Comparison of ENCODE assay signal across 17 mouse cellular contexts in the genomic region with DNA sequence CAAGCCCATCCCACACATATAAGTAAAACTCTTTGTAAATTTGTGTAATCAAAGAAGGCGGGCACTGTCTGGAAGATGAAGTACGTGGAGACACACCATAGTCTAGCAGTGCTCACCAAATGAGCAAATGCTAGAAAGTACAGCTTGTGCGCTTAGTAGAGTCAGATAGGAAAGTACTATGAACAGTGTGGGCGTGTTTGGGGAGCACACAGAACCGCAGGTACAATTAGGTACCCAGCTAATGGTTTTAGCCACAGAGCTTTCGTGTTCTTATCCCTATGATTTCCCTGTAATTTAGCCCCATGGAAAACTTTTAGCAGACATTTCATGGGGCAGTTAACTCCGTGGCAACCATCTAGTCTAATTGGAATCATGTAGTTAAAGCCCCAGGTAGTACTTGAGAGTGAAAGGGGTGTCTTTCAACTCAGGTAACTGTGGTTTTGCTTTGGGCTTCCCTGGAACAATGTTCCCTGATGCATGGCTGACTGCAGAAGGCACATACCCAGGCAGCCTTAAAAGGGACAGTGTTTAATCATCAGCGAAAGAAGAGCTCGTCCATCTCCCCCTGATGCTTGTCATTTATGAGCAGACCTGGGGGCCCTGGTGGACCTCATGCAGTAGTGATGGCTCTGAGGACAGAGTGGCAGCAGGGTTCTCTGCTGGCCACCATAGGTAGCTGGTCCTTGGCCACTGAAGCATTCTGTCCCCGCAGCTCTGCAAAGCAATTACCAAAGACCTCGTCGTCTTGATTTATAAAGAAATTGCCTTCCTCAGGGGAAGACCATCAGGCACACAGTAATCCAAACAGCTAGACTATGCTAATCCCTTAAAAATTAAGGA.
DNase-seq lines count a peak whose midpoint lies in the region; ATAC-seq and TF ChIP-seq lines count a peak whose summit lies in the region.
"Had no signal": no experiment of that assay in that cellular context is flagged by ENCODE, and none has a peak within 500 bp of the region (broad histone marks: within the 10 kb centered on the region; RNA-seq: fewer than 3 reads in every experiment).

No protein-coding gene starts in this region.

- H3K27ac ChIP-seq in forebrain, embryonic 15.5 days (replicated peaks) = no peak overlapping the region
- no peak overlapping the region for H3K27ac ChIP-seq in forebrain, embryonic 14.5 days (ENCODE audit: low read depth, low read length)
- no peak overlapping the region for H3K27ac ChIP-seq in hindbrain, embryonic 16.5 days (ENCODE audit: low read depth, low read length)
- no peak overlapping the region for H3K27ac ChIP-seq in hindbrain, embryonic 10.5 days
- H3K27ac ChIP-seq in midbrain, postnatal 0 days (ENCODE audit: low read depth, low read length) = peak overlapping the region; percentile 43; the same call in 1 of the 2 replicates
- no peak overlapping the region for H3K27ac ChIP-seq in midbrain, embryonic 14.5 days (replicated peaks; ENCODE audit: low read depth, low read length)
- no peak overlapping the region for H3K27ac ChIP-seq in heart, embryonic 10.5 days
- H3K27ac ChIP-seq: embryonic facial prominence, embryonic 12.5 days; heart, embryonic 13.5 days had no signal

- H3K36me3 ChIP-seq in forebrain, embryonic 15.5 days = no peaks in the 10 kb centered on the region
- no peaks in the 10 kb centered on the region for H3K36me3 ChIP-seq in forebrain, embryonic 14.5 days (ENCODE audit: control insufficient read depth, insufficient read depth, low read length)
- H3K36me3 ChIP-seq in hindbrain, embryonic 16.5 days (ENCODE audit: control insufficient read depth, insufficient read depth, low read length) = no peaks in the 10 kb centered on the region
- H3K36me3 ChIP-seq in hindbrain, embryonic 10.5 days = no peaks in the 10 kb centered on the region
- H3K36me3 ChIP-seq in midbrain, postnatal 0 days (ENCODE audit: insufficient read depth, low read length) = no peaks in the 10 kb centered on the region
- H3K36me3 ChIP-seq in midbrain, embryonic 14.5 days (ENCODE audit: control insufficient read depth, insufficient read depth, low read length) = no peaks in the 10 kb centered on the region
- H3K36me3 ChIP-seq in heart, embryonic 10.5 days = no peaks in the 10 kb centered on the region
- H3K36me3 ChIP-seq: embryonic facial prominence, embryonic 12.5 days; G1E; heart, embryonic 13.5 days had no signal

- ATAC-seq in forebrain, embryonic 15.5 days (replicated peaks) = peak; percentile 29; the same call in 1 of the 2 replicates
- ATAC-seq in forebrain, embryonic 14.5 days = no peak
- peak; percentile 76 for ATAC-seq in hindbrain, embryonic 16.5 days
- no peak for ATAC-seq in midbrain, postnatal 0 days (ENCODE audit: low FRiP score)
- no peak for ATAC-seq in midbrain, embryonic 14.5 days (ENCODE audit: low FRiP score, low TSS enrichment)
- ATAC-seq: forebrain, postnatal 0 days had no signal

- H3K4me2 ChIP-seq in forebrain, embryonic 15.5 days (replicated peaks) = no peak overlapping the region
- no peak overlapping the region for H3K4me2 ChIP-seq in forebrain, embryonic 14.5 days (ENCODE audit: low read length)
- no peak overlapping the region for H3K4me2 ChIP-seq in hindbrain, embryonic 16.5 days (ENCODE audit: low read length)
- no peak overlapping the region for H3K4me2 ChIP-seq in midbrain, postnatal 0 days (ENCODE audit: low read depth, low read length, poor library complexity, severe bottlenecking)
- H3K4me2 ChIP-seq in midbrain, embryonic 14.5 days (ENCODE audit: low read length) = no peak overlapping the region
- H3K4me2 ChIP-seq: embryonic facial prominence, embryonic 12.5 days; heart, embryonic 13.5 days had no signal

- no peaks in the 10 kb centered on the region for H3K9me3 ChIP-seq in forebrain, embryonic 15.5 days
- H3K9me3 ChIP-seq in forebrain, embryonic 14.5 days (replicated peaks; ENCODE audit: control insufficient read depth, low read length) = no peaks in the 10 kb centered on the region
- H3K9me3 ChIP-seq in hindbrain, embryonic 16.5 days (ENCODE audit: control insufficient read depth, low read length) = no peaks in the 10 kb centered on the region
- no peaks in the 10 kb centered on the region for H3K9me3 ChIP-seq in hindbrain, embryonic 10.5 days
- H3K9me3 ChIP-seq in midbrain, postnatal 0 days (ENCODE audit: low read length) = no peaks in the 10 kb centered on the region
- no peaks in the 10 kb centered on the region for H3K9me3 ChIP-seq in midbrain, embryonic 14.5 days (ENCODE audit: control insufficient read depth, low read length)
- no peaks in the 10 kb centered on the region for H3K9me3 ChIP-seq in heart, embryonic 10.5 days
- H3K9me3 ChIP-seq: embryonic facial prominence, embryonic 12.5 days; G1E; heart, embryonic 13.5 days had no signal

- no peak for TF ChIP-seq CTCF in midbrain, postnatal 0 days (IDR thresholded peaks at IDR 0.05)

- H3K9ac ChIP-seq in forebrain, embryonic 15.5 days (replicated peaks) = no peak overlapping the region
- H3K9ac ChIP-seq in forebrain, embryonic 14.5 days (ENCODE audit: low read length) = no peak overlapping the region
- no peak overlapping the region for H3K9ac ChIP-seq in hindbrain, embryonic 16.5 days (ENCODE audit: low read depth, low read length)
- H3K9ac ChIP-seq in midbrain, postnatal 0 days (replicated peaks; ENCODE audit: low read length, poor library complexity, severe bottlenecking) = no peak overlapping the region
- H3K9ac ChIP-seq in midbrain, embryonic 14.5 days (replicated peaks; ENCODE audit: low read length) = no peak overlapping the region
- H3K9ac ChIP-seq: embryonic facial prominence, embryonic 12.5 days; forebrain, postnatal 0 days; heart, embryonic 13.5 days had no signal

- 78% methylated on average over 12 of the region's 12 CpGs for WGBS in forebrain, embryonic 15.5 days
- 74% methylated on average over 12 of the region's 12 CpGs for WGBS in forebrain, embryonic 14.5 days
- WGBS in hindbrain, embryonic 16.5 days = 75% methylated on average over 12 of the region's 12 CpGs
- 87% methylated on average over 12 of the region's 12 CpGs for WGBS in hindbrain, embryonic 10.5 days
- 78% methylated on average over 12 of the region's 12 CpGs for WGBS in midbrain, postnatal 0 days
- WGBS in midbrain, embryonic 14.5 days = 83% methylated on average over 12 of the region's 12 CpGs
- WGBS in heart, embryonic 10.5 days = 85% methylated on average over 12 of the region's 12 CpGs

- H3K4me3 ChIP-seq in forebrain, embryonic 15.5 days = no peak overlapping the region
- no peak overlapping the region for H3K4me3 ChIP-seq in forebrain, embryonic 14.5 days (ENCODE audit: low read depth, low read length)
- H3K4me3 ChIP-seq in hindbrain, embryonic 16.5 days (ENCODE audit: low read length) = no peak overlapping the region
- no peak overlapping the region for H3K4me3 ChIP-seq in hindbrain, embryonic 10.5 days
- no peak overlapping the region for H3K4me3 ChIP-seq in midbrain, postnatal 0 days (ENCODE audit: low read depth, low read length)
- no peak overlapping the region for H3K4me3 ChIP-seq in midbrain, embryonic 14.5 days (replicated peaks; ENCODE audit: low read depth, low read length)
- H3K4me3 ChIP-seq in heart, embryonic 10.5 days = no peak overlapping the region
- H3K4me3 ChIP-seq: embryonic facial prominence, embryonic 12.5 days; heart, embryonic 13.5 days had no signal

- H3K27me3 ChIP-seq in forebrain, embryonic 15.5 days = no peaks in the 10 kb centered on the region
- H3K27me3 ChIP-seq in forebrain, embryonic 14.5 days (replicated peaks; ENCODE audit: control insufficient read depth, insufficient read depth, low read length) = no peaks in the 10 kb centered on the region
- no peaks in the 10 kb centered on the region for H3K27me3 ChIP-seq in hindbrain, embryonic 16.5 days (replicated peaks; ENCODE audit: control insufficient read depth, insufficient read depth, low read length)
- no peaks in the 10 kb centered on the region for H3K27me3 ChIP-seq in hindbrain, embryonic 10.5 days (ENCODE audit: insufficient read depth, poor library complexity, severe bottlenecking)
- H3K27me3 ChIP-seq in midbrain, postnatal 0 days (ENCODE audit: insufficient read depth, low read length) = no peaks in the 10 kb centered on the region
- H3K27me3 ChIP-seq in midbrain, embryonic 14.5 days (ENCODE audit: control insufficient read depth, insufficient read depth, low read length) = no peaks in the 10 kb centered on the region
- H3K27me3 ChIP-seq in heart, embryonic 10.5 days (ENCODE audit: insufficient read depth, poor library complexity, severe bottlenecking) = no peaks in the 10 kb centered on the region
- H3K27me3 ChIP-seq: embryonic facial prominence, embryonic 12.5 days; heart, embryonic 13.5 days had no signal

- no peaks in the 10 kb centered on the region for H3K4me1 ChIP-seq in forebrain, embryonic 15.5 days
- no peaks in the 10 kb centered on the region for H3K4me1 ChIP-seq in forebrain, embryonic 14.5 days (ENCODE audit: control insufficient read depth, insufficient read depth, low read length)
- H3K4me1 ChIP-seq in hindbrain, embryonic 16.5 days (ENCODE audit: control insufficient read depth, insufficient read depth, low read depth, low read length) = no peaks in the 10 kb centered on the region
- H3K4me1 ChIP-seq in hindbrain, embryonic 10.5 days (replicated peaks) = no peaks in the 10 kb centered on the region
- H3K4me1 ChIP-seq in midbrain, postnatal 0 days (ENCODE audit: insufficient read depth, low read length) = no peaks in the 10 kb centered on the region
- H3K4me1 ChIP-seq in midbrain, embryonic 14.5 days (ENCODE audit: control insufficient read depth, insufficient read depth, low read length) = no peaks in the 10 kb centered on the region
- no peaks in the 10 kb centered on the region for H3K4me1 ChIP-seq in heart, embryonic 10.5 days
- H3K4me1 ChIP-seq: embryonic facial prominence, embryonic 12.5 days; heart, embryonic 13.5 days had no signal

- DNase-seq in forebrain, embryonic 14.5 days (ENCODE audit: low spot score) = no peak
- no peak for DNase-seq in hindbrain, embryonic 10.5 days (ENCODE audit: low spot score)
- DNase-seq in midbrain, postnatal 0 days (ENCODE audit: low spot score) = peak; percentile 19
- DNase-seq in midbrain, embryonic 14.5 days = no peak
- DNase-seq in heart, embryonic 10.5 days (ENCODE audit: low spot score) = no peak
- DNase-seq: adrenal gland, adult 8-10 months; adrenal gland, postnatal 36 days; cerebellum, adult 11-12 months; forebrain, postnatal 0 days; gastrocnemius, postnatal 14 days; kidney, adult 11 months; kidney, adult 9 months had no signal

Comparison
In these comparisons a context has a peak if more than half of its experiments do, and no peak if none do; other contexts are left out.
1. ATAC-seq: peak in forebrain, embryonic 15.5 days (single experiment) and hindbrain, embryonic 16.5 days (single experiment); none in forebrain, embryonic 14.5 days (single experiment), midbrain, postnatal 0 days (single experiment) and midbrain, embryonic 14.5 days (single experiment).